Mouse (Mus musculus): Measurements from ENCODE around the gene Cryge. TPM values are rescaled to one million over a fixed set of nuclear protein-coding genes. Genes with fewer than 3 reads are reported as not detected.

Gene Cryge
- total RNA-seq, 2 experiments from 2014 or later, result not detected

DNA sequence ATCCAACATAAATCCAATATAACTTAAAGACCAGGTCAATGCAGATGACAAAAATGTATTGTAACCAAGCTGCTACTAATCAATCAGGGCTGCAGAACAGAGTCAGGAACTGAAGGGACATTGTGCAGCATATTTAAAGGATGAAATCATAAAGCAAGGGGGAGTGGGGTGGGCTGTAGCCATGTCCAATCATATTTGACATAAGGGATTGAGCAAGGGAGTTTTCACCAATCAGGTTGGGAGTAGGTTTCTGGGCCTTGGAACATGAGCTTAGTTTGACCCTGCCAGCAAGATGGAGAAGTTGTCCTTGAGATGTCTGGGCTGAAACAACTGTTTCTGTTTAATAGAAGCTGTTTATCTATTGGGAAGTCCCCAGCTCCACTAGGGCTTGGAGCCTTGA lies 18.3 kb downstream of the Cryge start, which contains the start of gene Akr1cl:
Gene Akr1cl, minus strand, starts transcription at position 119 of the 400 bp plus-strand sequence.
- DNase-seq (ENCODE audit: low spot score in 2 of 2), result no peak
- intact Hi-C loops (cut with DNase I), result no loop called here

DNA sequence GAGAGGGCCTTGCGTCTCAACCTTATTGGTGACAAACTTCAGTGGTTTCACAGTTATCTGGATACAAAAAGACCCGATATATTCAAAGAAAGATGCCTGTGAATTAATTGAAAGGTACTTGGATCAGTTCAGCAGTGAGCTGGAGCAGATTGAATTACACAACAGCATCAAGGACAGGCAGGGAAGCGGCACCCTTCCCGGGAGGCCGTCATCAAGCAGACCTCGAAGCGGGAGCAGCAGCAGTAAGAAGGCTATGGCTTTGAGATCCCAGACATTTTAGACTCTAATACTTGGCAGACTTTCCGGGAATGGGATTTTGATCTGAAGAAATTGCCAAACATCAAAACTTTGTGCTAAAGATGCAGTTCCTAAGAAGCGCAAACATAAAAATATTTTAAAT lies 22.7 kb downstream of the Cryge start:
- DNase-seq (ENCODE audit: low spot score in 2 of 2), result no peak
- intact Hi-C loops (cut with DNase I), result no loop called here

GRCm38 (mm10) chr1:65012726-65013125 lies 38.2 kb downstream of the Cryge start:
- intact Hi-C loops (cut with DNase I), result loop anchor here (10.0 kb wide), 1 partner anchor 1358 kb away; no protein-coding TSS in a partner anchor
- DNase-seq (ENCODE audit: low spot score in 2 of 2), result no peak

- intact Hi-C loops (cut with DNase I), result loop anchor here (1.0 to 10.0 kb wide), 3 partner anchors 293 to 1355 kb away; partner anchors contain the start of gene Mettl21a
- peak; percentile 60 to 71 for DNase-seq (ENCODE audit: low spot score in 2 of 2)
Observed at GRCm38 (mm10) chr1:65010153-65010552, 40.8 kb downstream of the Cryge start.

DNA sequence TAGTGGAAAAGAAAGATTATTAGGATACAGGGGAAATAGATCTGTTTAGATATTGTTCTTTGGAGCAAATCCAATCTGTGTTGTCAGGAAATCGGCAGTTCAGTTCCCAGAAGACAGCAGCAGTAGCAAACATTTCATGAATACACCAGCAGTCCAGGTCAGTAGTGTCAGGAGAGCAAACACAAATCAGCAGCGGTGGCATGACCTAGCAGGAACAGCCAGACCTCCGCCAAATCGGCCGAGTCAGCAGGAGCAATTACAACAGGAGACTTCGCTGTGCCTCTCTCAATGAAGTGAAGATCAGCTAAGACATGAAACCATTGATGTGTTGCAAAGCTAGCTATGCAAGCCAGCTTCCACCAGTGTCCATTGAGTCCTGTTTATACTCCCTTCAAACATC lies 45.4 kb downstream of the Cryge start:
- intact Hi-C loops (cut with DNase I), result no loop called here
- no peak for DNase-seq (ENCODE audit: low spot score in 2 of 2)

DNA sequence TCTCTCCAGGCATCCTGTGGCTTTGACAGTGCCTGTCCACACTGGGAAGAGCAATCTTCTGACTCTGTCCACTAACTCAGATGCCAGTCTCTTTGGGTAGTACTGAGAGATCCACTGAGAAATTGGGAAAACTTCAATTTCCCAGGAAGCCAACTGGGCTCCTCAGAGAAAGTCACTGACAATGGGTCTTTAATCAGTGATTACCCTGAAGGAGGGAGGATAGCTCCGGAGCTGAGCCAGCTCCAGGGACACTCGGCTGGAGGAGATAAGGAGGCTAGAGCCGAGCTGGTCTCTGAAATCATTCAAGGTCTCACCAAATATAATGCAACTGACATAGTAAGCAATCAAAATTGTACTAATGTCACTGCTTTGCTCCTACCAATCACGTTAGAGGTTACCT lies 46.4 kb downstream of the Cryge start:
- no peak for DNase-seq (ENCODE audit: low spot score in 2 of 2)
- intact Hi-C loops (cut with DNase I), result no loop called here

Other genes with a start within 250 kb of the Cryge start
- gene Plekhm3, start 94.3 kb downstream of the Cryge start, total RNA-seq (2021), result 10 to 100 TPM; 32.9 to 37.9 TPM
- not detected for gene Akr1cl, start 18.4 kb downstream of the Cryge start, total RNA-seq (2021)
- gene Crygd, start 12.3 kb upstream of the Cryge start, total RNA-seq (2021), result not detected
- not detected for gene Crygc, start 22.5 kb upstream of the Cryge start, total RNA-seq (2021)
- gene Crygb, start 31.1 kb upstream of the Cryge start, total RNA-seq (2021), result not detected
- under 1 TPM in 1 of 2 experiments, not detected in 1; 0.57 TPM for gene Cryga, start 52.2 kb upstream of the Cryge start, total RNA-seq (2021)
- gene Gm28845, start 68.4 kb upstream of the Cryge start, total RNA-seq (2021), result under 1 TPM in 1 of 2 experiments, not detected in 1; 0.69 TPM
- 1 to 10 TPM; 5.3 to 8.7 TPM for gene D630023F18Rik, start 72.1 kb upstream of the Cryge start, total RNA-seq (2021)
- 10 to 100 TPM; 44.0 to 44.2 TPM for gene Idh1, start 135.4 kb upstream of the Cryge start, total RNA-seq (2021)
- 10 to 100 TPM; 45.2 to 47.3 TPM for gene Pikfyve, start 135.5 kb upstream of the Cryge start, total RNA-seq (2021)
- 1 to 10 TPM; 2.0 to 2.7 TPM for gene Pth2r, start 230.9 kb upstream of the Cryge start, total RNA-seq (2021)